Mouse (Mus musculus): ENCODE results near the gene Adgrg3. TPM values are rescaled to one million over a fixed set of nuclear protein-coding genes. Genes with fewer than 3 reads are reported as not detected.
"Not testable (repeated sequence)": the region's sequence is repeated elsewhere in the genome, so short reads cannot be mapped to it uniquely, and the experiment has no call there.

Gene Adgrg3
- total RNA-seq, 2 experiments from 2014 or later = 0.96 to 1.4 TPM

DNA sequence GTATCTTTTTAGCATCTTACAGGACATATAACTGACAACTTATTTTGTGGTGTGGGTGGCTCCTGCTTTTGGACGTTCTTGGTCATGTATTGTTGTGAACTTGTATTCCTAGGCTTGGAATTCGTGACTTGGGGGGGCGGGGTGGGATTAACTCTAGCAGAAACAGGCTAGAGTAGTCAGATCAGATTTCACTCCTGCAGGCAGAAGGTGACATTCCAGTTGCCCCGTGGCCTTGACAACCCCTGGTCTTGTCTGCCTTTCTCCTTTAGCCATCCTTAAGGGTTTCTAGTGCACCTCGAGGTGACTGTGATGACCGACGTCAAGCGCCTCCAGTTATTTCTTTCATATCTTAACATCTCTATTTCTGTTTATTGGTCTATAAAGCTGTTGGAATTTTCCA lies 5.7 kb downstream of the Adgrg3 start:
- no peak for DNase-seq (ENCODE audit: low spot score in 2 of 2)

DNA sequence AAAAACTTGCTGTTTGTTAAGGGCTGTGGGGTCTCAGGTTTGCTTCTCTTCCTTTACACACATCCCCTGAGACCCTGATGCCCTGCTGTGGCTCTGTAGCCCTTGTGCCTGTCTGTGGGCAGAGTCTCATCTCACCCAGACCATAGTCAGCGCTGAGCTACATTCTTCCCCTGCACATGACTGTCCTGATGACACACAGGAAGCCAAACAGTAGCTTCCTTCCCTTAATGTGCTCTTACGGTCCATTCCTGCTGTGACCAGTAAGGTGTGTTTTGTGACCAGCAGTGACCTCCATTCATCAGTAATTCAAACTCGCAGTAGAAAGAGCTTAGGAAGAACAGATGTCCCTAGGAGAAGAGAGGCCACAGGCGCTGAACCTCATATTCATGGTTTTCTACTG lies 6.9 kb downstream of the Adgrg3 start:
- DNase-seq (ENCODE audit: low spot score in 2 of 2) = no peak

DNA sequence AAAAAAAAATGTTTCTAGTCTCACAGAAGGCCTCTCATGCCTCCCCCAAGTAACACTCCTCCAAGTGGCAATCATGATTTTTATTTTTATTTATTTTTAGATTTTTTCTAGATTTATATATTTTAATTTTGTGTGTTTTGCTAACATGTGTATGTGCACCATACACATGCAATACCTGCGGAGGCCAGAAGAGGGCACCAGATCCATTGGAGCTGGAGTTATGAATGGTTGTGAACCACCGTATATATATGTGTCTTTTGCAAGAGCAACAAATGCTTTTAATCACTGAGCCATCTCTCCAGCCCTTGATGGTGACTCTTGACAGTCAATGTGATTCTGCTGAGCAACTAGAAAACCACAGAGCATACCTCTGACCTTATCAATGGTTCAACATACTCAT lies 7.9 kb downstream of the Adgrg3 start:
- no peak for DNase-seq (ENCODE audit: low spot score in 2 of 2)

DNA sequence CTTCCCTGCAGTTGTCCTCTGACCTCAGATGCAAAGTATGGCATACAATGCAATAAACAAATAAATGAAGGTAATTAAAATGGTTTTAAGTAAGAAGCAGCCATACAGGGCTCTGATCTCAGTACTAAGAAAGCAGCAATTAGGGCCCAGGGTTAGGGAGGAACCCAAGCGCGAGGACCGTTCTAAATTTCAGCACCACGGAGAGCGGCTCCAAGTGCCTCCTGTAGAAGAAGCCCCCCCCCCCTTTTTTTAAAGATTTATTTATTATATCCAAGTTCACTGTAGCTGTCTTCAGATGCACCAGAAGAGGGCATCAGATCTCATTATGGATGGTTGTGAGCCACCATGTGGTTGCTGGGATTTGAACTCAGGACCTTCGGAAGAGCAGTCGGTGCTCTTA lies 10.9 kb downstream of the Adgrg3 start:
- not testable (repeated sequence) for DNase-seq (ENCODE audit: low spot score in 2 of 2)

DNA sequence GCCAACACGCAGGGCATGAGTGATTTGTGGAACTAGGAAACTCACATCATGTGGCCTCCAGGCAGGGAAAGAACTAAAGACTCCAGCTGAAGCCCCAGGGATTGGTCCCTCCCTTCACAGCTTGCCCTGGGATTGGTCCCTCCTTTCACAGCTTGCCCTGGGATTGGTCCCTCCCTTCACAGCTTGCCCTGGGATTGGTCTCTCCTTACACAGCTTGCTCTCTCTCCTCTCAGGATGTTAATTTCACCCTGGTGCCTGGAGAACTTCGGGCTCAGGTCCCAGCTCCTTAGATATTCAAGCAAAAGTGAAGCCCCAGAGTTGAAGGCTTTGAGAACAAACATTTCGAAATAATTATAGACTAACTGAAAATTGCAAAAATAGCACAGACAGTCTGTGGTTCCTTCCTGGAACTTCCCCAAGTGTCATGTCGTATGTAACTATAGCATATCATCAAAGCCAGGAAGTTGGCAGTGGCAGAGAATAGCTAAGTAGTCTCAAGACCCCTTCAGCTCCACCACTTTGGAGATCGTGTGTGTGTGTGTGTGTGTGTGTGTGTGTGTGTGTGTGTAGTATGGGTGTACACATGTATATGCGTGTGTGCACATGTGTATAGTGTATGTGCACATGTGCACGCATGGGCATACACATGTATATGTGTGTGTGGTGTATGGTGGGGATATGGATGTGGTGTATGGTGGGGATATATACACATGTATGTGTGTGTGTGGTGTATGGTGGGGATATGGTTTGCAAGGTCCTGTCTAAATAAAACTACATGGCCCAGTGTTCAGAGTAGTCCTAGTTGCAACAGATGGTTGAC lies 19.8 kb downstream of the Adgrg3 start:
- DNase-seq (ENCODE audit: low spot score in 2 of 2) = peak in 1 of 2 experiments; percentile 29

DNA sequence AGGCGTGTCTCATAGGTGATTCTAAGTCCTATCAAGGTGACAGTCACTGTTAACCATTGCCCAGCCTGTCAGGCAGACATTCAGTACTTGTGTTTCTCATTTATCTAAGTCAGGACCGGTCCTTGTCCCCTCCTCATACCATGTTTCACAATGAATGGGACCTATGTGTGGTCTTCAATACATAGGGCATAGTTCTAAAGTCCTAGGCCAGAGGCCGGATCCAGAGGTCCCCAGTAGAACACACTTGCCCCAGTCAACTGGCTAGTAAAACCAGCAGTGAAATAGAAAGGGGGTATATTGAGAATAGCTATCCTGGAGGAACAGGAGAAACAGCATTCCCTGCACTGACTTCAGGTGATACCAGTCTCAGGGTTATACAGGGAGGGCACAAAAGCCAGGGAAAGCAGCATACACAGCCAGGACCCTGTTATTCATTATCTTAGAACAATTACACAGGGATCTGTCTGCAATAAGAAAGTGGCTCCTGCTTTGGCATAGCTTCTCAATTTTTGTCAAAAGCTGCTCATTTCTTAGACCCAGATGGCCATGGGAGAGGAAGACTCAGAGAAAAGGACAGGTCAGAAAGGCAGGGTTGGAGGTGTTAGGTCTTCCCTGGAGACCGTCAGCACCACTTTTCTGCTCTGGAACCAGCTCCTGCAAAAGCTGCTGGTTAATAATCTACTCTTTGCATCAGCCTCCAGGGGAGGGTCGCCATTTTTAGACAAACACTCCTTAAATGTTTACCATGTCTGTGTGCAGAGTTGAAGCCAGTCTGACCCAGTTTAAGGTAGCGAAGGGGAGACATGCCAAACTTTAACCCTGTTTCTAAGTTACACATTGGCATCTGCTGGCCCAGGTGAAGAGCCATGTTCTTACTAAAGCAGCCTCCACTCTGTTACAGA lies 24.6 kb downstream of the Adgrg3 start:
- DNase-seq (ENCODE audit: low spot score in 2 of 2) = no peak

DNA sequence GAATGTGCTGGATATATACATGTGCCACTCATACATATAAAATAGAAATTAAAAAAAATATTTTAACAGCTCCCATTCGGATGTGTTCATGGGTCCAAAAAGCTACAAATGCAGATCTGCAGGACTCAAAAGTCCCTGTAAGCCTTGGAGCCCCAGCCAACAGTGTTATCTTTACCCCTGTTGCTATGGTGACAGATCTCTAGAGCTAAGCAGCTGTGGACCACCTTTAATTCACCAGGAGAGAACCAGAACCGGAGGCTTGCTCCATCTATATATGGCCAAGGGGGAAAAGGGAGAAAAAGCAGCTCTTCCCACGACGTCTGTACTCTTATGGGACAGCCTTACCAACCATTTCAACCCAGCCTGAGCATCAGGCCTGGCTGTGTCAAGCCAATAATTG lies 27.3 kb downstream of the Adgrg3 start:
- no peak for DNase-seq (ENCODE audit: low spot score in 2 of 2)

DNA sequence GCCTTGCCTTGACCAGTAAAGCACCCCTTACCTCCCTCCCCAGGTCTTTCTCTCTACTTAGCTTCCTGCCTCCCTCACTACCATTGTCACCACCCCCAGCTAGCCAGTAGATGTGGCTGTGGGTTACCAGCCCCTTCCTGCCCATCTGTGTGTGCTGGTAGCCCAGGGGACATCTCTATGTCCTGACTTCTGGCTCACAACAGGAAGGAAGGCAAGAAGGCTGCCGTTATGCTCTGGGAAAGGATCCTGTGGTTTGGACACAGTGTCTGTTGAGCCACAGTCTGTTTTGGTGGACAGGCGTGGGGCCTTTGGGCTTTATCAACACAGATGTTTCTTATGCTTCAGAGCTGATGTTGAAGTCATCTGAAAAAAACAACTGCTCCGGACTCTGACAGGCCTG lies 29.5 kb downstream of the Adgrg3 start:
- DNase-seq (ENCODE audit: low spot score in 2 of 2) = no peak

DNA sequence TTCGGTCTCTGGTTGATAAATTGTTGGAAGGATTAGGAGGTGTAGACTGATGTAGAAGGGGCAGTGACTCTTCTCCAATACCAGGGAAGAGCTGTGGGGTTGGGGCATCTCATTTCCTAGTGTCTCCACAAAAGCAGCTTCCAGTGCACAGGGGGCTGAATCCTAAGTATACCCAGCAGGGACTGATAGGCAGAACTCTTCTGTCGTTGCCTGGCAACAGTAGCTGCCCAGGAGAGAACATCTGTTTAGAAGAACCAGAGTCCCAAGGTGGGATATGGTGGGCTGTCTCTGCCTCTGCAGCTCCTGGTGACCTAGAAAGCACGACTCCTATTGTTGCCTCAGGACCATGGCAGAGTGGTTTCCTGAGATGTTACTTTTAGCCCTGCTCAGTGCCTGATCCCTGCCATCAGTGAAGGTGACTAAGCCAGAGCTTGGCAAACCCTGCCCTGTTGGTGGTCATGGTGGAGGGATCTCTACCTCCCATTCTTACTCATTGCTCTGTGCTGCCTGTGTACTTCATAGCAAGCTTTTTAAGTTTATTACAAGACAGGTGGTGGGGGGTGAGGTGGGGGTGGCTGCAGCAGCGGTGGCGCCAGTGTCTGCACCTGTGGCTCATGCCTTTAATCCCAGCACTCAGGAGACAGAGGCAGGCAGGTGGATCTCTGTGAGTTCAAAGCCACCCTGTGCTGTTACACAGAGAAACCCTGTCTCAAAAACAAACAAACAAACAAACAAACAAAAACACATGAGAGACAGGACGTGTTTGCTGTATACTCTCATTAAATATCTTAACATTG lies 30.6 kb downstream of the Adgrg3 start:
- no peak for DNase-seq (ENCODE audit: low spot score in 2 of 2)

DNA sequence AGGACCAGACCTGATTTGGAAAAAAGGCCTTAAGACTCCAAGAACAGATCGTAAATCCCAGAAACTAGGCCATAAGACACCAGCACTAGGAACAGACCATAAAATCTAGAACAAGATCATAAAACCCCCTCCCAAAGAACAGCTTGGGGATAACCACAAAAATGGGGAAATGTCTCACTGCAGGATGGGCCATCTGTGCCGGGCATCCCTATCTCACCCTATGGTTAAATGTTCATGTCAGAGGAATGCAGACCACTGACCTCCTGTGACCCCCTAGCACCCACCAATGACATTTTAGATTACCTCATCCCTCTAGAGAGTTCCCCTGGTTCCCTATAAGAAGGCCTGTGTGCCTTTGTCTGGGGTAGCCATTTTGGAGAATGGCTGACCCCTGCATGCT lies 32.1 kb downstream of the Adgrg3 start:
- no peak for DNase-seq (ENCODE audit: low spot score in 2 of 2)

DNA sequence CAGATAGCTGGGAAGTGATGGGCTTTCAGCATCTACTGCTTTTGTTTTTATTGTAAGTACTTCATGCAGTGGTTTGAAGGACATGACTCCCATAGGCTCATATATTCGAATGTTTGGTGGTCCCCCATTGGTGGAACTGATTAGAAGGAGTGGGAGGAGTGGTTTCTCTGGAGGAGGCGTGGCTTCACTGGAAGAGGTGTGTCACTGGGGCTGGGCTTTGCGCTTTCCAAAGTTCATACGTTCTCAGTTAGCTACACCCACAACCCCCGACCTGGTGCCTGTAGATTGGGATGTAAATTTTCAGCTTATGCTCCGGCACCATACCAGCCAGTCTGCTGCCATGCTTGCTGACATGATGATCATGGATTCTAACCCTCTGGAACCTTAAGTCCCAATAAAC lies 36.9 kb downstream of the Adgrg3 start:
- DNase-seq (ENCODE audit: low spot score in 2 of 2) = no peak

DNA sequence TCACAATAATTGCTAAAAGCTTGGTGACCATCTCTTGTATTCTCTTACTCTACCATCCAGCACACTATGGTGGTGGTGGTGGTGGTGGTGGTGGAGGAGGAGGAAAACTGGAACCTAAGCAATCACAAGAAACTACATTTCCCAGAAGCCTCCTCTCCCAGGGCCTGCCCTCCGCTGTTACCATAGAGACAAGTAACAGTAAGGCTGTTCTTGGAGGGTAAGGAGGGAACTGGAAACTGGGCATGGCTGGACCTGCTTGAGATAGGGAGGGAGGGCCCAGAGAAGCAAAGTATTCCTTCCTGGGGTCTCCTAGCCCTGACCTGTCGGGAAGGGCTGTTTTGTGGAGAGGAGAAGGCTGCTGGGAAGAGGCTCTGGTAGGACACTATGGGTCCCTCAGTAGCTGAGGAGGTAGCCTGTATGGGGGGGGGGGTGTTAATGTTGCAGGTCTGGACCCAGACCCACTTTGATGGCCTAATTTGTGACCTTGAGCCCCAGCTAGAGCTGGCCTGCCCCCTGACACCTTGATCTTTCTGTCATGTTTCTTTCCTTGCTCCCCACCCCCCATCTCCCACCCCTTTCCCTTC lies 37.5 kb downstream of the Adgrg3 start, which contains the start of gene Drc7:
Drc7 (plus strand) TSS at position 177 of the 584 bp plus-strand sequence.
- no peak for DNase-seq (ENCODE audit: low spot score in 2 of 2)

DNA sequence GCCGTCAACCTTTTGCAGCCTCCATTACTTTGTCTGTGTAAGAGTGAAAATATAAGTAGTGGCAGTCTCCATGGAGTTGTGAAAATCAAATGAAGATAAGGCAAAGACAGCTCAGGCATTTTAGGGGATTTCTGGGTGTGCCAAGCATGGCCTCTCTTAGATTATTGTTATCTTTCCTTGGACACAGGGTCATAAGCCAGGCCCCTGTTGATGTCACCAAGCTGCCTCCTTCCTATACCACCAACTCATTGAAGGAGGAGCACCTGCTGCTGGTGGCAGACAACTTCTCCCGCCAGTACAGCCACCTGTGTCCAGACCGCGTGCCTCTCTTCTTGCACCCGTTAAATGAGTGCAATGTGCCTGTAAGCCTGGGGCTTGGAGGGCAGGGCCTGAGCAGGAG lies 38.9 kb downstream of the Adgrg3 start:
- no peak for DNase-seq (ENCODE audit: low spot score in 2 of 2)

DNA sequence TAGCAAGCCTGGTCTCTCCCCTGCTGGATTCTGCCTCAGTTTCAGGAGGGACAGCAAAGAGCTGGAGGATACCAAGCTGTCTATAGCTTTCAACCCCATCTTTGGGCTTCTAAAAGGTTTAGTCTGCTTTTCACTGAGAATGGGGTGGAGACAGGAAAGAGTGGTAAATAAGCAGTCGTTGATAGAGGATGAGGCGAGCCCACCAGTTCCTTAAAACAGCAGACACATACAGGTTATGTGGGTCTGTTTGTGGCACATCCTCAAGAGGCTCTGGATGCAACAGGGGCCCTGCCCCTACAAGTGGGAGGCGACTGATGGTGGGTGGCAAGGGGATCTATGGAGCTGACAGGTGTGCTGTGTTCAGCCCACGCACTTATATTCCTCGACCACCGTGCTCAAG lies 41.2 kb downstream of the Adgrg3 start:
- DNase-seq (ENCODE audit: low spot score in 2 of 2) = no peak

DNA sequence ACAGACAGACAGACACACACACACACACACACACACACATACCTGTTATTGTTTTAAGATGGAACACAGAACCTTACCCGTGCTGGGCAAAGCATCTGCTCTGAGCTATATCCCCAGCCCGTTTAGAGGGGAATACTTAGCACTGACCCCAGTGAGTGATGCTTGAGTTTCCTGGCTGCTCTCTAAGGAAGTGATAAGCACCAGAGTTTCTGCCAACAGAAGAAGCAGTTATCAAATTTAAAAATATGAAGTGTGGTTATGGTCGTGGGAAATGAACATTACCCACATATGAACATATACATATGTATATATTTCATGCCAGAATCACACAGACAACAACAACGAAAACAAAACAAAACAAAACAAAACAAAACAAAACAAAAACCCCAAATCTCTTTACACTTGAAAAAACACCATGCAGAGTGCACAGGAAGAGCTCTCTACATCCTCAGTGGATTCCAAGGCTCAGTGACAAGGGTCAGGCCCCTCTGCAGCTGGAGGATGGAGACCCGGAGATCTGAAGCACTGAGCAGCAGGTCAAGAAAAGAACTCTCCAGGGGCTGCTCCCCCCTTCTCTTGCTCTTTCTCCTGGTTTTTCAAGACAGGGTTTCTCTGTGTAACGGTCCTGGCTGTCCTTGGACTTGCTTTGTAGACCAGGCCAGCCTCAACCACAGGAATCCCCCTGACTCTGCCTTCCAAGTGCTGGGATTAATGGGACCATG lies 42.5 kb downstream of the Adgrg3 start:
- DNase-seq (ENCODE audit: low spot score in 2 of 2) = no peak

DNA sequence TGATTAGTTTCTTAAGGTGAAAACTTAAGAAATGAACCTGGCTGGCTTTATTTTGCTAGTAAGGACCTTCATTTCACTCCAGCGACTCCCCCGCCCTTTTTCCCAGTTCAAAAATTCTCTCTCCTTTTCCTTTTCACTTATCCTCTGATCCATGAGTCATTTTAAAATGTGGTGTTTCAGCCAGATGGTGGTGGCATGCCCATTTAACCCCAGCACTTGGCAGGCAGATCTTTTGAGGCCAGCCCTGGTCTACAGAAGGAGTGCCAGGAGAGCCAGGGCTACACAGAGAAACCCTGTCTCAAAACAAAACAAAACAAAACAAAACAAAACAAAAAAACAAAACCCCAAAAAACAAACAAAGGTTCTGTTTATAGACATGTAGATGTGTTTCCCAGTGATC lies 47.0 kb downstream of the Adgrg3 start:
- no peak for DNase-seq (ENCODE audit: low spot score in 2 of 2)

DNA sequence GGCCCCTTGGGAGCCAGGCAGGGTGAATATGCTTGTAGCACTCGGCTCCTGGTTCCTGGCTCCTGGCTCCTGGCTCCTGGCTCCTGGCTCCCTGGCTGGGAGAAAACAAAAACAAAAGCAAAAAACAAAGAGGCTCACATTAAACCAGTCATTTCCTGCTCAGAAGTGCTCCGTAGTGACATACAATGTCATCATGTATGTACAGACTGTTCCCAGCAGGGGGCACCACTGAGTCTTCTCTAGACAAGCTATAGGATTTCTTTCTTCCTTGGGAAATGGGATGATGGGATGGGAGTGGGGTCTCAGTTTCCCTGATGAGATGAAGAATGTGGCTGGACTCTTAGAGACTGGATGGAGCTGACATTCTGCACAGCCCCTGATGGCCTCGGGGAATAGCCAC lies 50.1 kb downstream of the Adgrg3 start:
- peak in 1 of 2 experiments; percentile 47 for DNase-seq (ENCODE audit: low spot score in 2 of 2)

DNA sequence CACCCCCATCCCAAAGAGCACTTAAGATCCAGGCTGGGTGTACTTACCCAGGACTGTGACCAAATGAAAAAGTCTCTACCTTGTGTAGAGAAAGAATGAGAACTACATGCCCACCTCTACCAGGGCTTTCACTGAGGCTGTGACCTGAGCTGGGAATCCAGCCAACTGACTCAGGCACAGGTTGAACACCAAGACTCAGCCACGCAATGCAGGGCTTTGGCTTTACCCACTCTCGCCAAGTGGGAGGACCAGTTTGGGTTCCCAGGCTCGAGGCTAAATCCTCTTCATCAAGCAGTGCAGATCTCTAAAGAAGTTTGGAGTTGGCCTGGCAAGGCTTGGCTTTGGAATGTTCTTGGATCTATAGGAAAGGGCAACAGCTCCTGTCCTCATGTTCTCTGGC lies 58.0 kb downstream of the Adgrg3 start:
- DNase-seq (ENCODE audit: low spot score in 2 of 2) = no peak

DNA sequence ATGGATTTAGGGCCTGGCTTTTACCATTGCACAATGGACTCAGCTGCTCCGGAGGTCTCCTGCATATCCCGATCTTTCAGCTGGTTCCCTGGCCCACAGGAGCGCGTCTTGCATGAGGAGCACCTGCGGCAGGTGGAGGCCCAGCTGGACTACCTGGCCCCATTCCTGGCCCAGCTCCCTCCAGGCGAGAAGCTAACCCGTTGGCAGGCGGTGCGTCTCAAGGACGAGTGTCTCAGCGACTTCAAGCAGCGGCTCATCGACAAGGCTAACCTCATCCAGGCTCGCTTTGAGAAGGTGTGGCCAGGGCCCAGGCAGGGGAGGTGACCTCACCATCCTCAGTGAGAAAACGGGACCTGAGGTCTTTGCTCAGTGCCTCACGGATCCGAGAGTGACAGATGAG lies 58.7 kb downstream of the Adgrg3 start:
- no peak for DNase-seq (ENCODE audit: low spot score in 2 of 2)

DNA sequence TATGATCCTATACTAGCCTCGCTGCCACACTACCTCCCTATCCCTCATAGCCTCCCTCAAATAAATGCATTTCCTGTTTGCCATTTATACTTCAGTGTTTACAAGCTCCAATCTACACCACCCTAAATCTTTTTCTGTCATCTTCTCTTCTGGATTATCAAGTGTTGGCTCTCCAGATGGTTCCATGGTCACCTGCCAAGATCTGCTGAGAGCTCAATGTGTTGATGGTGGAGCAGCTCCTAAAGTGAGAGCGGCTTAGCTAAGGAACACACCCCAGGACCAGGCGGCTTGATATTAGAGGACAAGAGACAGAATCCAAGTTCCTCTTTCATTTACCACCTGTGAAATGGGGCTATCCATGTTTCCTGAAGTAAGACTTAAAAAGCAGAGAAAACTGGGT lies 60.6 kb downstream of the Adgrg3 start:
- no peak for DNase-seq (ENCODE audit: low spot score in 2 of 2)

Data from gastrocnemius, postnatal 4 days (tissue).